Mouse (Mus musculus) embryonic facial prominence, embryonic 14.5 days (tissue): ENCODE data around the gene Wnt2b. TPM values are rescaled to one million over a fixed set of nuclear protein-coding genes. Genes with fewer than 3 reads are reported as not detected.

Source experiments
- ATAC-seq: fragments of 200-750 bp; cut with Nextera tagmentation; 2 replicates; pipeline ENCODE4 v1.8.0; 2017; ENCODE audit warnings: low read depth, moderate number of reproducible peaks, moderate TSS enrichment
- DNase-seq: peaks from one replicate; pipeline ENCODE4 v3.0.0-alpha.2; 2015; ENCODE audit warnings: low spot score
- H3K27ac ChIP-seq: fragments of 300-500 bp; sonication (generic); replicated peaks from 2 replicates; pipeline ENCODE4 v1.5.1; 2014; ENCODE audit warnings: low read depth, mild to moderate bottlenecking, low read length, moderate library complexity
- H3K27me3 ChIP-seq: fragments of 300-500 bp; sonication (generic); replicated peaks from 2 replicates; pipeline ENCODE4 v1.6.1; 2014; ENCODE audit warnings: low read length; ENCODE audit not compliant: control insufficient read depth, insufficient read depth
- H3K36me3 ChIP-seq: fragments of 300-500 bp; sonication (generic); 2 replicates; pipeline ENCODE4 v1.6.1; 2014; ENCODE audit warnings: low read length, mixed read lengths; ENCODE audit not compliant: control insufficient read depth, insufficient read depth
- H3K4me1 ChIP-seq: fragments of 300-500 bp; sonication (generic); 2 replicates; pipeline ENCODE4 v1.6.1; 2014; ENCODE audit warnings: antibody characterized with exemption, low read length; ENCODE audit not compliant: control insufficient read depth, insufficient read depth
- H3K4me2 ChIP-seq: fragments of 300-500 bp; sonication (generic); 2 replicates; pipeline ENCODE4 v1.6.1; 2014; ENCODE audit warnings: low read depth, mild to moderate bottlenecking, low read length, moderate library complexity, mixed read lengths
- H3K4me3 ChIP-seq: fragments of 300-500 bp; sonication (generic); 2 replicates; pipeline ENCODE4 v1.5.1; 2014; ENCODE audit warnings: low read depth, mild to moderate bottlenecking, low read length
- H3K9ac ChIP-seq: fragments of 300-500 bp; sonication (generic); 2 replicates; pipeline ENCODE4 v1.6.1; 2014; ENCODE audit warnings: low read depth, mild to moderate bottlenecking, low read length, moderate library complexity, mixed read lengths
- H3K9me3 ChIP-seq: fragments of 300-500 bp; sonication (generic); 2 replicates; pipeline ENCODE4 v1.6.1; 2016; ENCODE audit warnings: low read length; ENCODE audit not compliant: control insufficient read depth
- WGBS: fragments of 180-500 bp; shearing (Covaris S2); extraction: QIAGEN DNeasy Blood & Tissue Kit; methylation state at CpG from one replicate; pipeline ENCODE4 v1.1.7; 2014; 5-methylcytosine and 5-hydroxymethylcytosine counted together
- polyA plus RNA-seq: library from polyadenylated mRNA; unstranded; fragments of >200 nt; fragmentation: Nextera tagmentation; extraction: Ambion mirVana; gene quantifications from 2 replicates; pipeline ENCODE4 v1.2.1, GENCODE M21; 2014

The Wnt2b gene
- polyA plus RNA-seq, 1 experiment from 2014 or later = 1.3 TPM

DNA sequence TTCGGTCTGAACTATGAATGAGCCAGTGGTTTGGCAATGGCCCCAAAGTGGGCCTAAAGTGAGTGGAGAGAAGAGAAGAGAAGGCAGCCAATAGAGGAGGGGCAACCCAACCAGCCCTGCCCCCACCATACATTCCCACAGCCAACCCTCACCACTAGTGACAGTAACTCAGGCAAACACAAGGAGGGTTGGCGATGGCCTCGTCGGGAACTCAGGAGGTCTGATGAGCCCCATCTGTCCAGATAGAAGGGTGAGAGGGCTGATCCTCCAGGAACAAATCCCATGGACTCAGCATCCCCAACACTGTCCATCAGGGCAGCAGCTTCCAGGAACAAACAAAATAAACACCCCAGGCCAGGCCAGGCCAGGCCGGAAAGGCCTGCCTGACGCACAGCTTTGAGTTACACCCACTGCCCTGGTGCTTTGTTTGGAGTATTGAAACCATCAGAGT lies 5.6 kb downstream of the Wnt2b start:
- DNase-seq (no peak), ATAC-seq (0 out of 2 replicates have a peak, but pooled peaks have one; percentile 24)
- peaks cover 27% of the 10 kb centered on the region for H3K36me3 ChIP-seq
- no peak overlapping the region for H3K9ac ChIP-seq
- no peak overlapping the region for H3K4me3 ChIP-seq
- no peaks in the 10 kb centered on the region for H3K9me3 ChIP-seq
- WGBS = 70% methylated on average over 6 of the region's 6 CpGs
- H3K27ac ChIP-seq = 0 out of 2 replicates have a peak overlapping the region, but pooled peaks have one; percentile 3
- H3K4me2 ChIP-seq = no peak overlapping the region
- peaks cover 4% of the 10 kb centered on the region; the same call in 1 of the 2 replicates for H3K4me1 ChIP-seq
- H3K27me3 ChIP-seq = peaks cover 22% of the 10 kb centered on the region; the same call in 1 of the 2 replicates

DNA sequence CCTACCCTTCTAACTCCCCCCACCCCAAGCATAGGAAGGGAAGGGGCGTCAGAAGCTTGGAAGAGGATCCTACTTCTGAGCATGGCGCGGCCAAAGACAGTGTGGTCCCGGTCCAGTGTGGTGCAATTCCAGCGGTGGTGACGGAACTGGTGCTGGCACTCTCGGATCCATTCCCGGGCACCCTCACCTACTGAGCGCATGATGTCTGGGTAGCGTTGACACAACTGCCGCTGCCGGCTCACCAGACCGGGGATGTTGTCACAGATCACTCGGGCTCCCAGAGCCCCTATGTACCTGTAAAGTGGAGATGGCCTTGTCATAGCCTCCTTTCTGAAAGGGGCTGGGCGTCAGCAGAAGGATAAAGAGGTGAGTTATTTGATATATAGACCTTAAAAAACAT lies 7.2 kb downstream of the Wnt2b start:
- Histone ChIP-seq H3K27me3 (0 out of 2 replicates have a peak, but pooled peaks cover 6% of the 10 kb centered on the region), H3K4me1 (peaks cover 4% of the 10 kb centered on the region; the same call in 1 of the 2 replicates), H3K4me2 (no peak overlapping the region), H3K9ac (no peak overlapping the region), H3K4me3 (no peak overlapping the region), H3K27ac (no peak overlapping the region), H3K36me3 (peaks cover 41% of the 10 kb centered on the region), H3K9me3 (no peaks in the 10 kb centered on the region)
- ATAC-seq = no peak
- no peak for DNase-seq
- WGBS = 96% methylated on average over 15 of the region's 15 CpGs

DNA sequence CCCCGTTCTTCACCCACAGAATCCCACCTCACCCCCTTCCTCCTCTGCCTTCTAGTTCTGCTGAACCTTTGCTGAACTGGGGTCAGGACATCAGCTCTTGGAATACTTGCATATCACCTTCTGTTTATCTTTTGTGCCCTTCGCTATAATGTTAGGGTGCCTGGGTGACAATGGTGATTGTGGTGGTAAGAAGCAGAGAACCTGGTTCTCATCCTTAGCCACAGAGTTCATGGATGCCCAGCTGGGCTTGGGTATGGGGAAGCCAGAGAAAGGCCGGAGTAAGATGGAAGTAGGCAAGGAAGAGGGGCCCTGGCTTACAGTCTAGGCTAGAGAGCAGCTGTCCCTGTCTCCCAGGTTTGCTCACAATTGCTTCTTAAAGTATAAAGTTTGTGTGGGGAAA lies 7.6 kb downstream of the Wnt2b start:
- Histone ChIP-seq H3K27ac (no peak overlapping the region), H3K4me2 (no peak overlapping the region), H3K27me3 (0 out of 2 replicates have a peak, but pooled peaks cover 4% of the 10 kb centered on the region), H3K9me3 (no peaks in the 10 kb centered on the region), H3K9ac (no peak overlapping the region), H3K4me3 (no peak overlapping the region), H3K4me1 (peaks cover 4% of the 10 kb centered on the region; the same call in 1 of the 2 replicates), H3K36me3 (peaks cover 41% of the 10 kb centered on the region)
- ATAC-seq (no peak), DNase-seq (no peak)
- WGBS = 96% methylated on average over 3 of the region's 3 CpGs

DNA sequence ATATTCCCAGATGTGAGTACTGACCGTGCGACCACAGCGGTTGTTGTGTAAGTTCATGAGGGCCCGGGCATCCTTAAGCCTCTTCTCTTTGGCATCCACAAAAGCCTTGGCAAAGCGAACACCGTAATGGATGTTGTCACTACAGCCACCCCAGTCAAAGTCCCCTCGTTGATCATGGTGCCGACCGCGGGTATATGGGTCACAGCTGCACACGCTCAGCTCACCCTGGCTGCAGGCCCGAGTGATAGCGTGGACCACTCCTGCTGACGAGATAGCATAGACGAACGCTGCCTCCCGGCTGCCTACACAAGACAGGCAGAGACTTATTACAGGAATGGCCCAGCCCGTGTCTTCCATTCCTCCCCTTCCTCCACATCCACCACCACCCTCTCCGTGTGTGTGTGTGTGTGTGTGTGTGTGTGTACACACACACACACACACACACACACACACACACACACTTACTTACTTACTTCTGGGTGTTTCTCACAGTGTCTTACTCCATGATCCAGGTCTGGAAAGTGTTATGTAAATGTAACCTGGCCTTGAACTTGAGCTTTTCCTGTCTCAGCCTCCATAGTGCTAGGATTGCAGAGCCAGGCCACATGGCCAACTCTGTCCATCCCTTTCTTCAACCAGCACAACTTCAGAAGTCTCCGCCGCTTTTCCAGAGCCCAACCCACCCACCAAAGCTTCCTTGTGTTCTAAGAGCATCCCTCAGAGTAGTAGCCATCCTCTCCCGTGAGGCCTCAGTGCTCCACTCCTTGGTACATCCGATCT lies 8.6 kb downstream of the Wnt2b start:
- peaks cover 50% of the 10 kb centered on the region for H3K36me3 ChIP-seq
- no peak for DNase-seq
- no peak overlapping the region for H3K9ac ChIP-seq
- WGBS = 95% methylated on average over 23 of the region's 23 CpGs
- H3K27me3 ChIP-seq = no peaks in the 10 kb centered on the region
- no peak overlapping the region for H3K4me2 ChIP-seq
- no peak overlapping the region for H3K27ac ChIP-seq
- H3K4me3 ChIP-seq = no peak overlapping the region
- no peaks in the 10 kb centered on the region for H3K9me3 ChIP-seq
- peaks cover 4% of the 10 kb centered on the region; the same call in 1 of the 2 replicates for H3K4me1 ChIP-seq
- no peak for ATAC-seq

DNA sequence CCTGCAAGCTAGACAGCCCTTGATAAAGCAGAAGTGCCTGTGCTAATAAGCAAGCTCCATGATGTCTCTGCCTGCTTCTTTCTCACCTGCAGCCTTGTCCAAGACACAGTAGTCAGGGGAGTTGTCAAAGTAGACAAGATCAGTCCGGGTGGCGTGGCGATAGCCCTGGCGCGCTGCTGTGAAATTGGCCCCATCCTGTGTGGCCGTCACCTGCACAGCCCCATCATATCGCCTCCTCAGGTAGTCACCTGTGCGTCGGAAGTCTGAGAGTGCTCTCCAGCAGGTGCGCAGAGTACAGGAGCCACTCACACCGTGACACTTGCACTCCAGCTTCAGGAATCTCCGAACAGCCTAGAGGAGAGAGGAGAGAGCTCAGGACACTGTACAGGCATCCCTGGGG lies 10.8 kb downstream of the Wnt2b start:
- Histone ChIP-seq H3K4me1 (peaks cover 4% of the 10 kb centered on the region; the same call in 1 of the 2 replicates), H3K36me3 (peaks cover 67% of the 10 kb centered on the region)
- WGBS = 92% methylated on average over 12 of the region's 12 CpGs

DNA sequence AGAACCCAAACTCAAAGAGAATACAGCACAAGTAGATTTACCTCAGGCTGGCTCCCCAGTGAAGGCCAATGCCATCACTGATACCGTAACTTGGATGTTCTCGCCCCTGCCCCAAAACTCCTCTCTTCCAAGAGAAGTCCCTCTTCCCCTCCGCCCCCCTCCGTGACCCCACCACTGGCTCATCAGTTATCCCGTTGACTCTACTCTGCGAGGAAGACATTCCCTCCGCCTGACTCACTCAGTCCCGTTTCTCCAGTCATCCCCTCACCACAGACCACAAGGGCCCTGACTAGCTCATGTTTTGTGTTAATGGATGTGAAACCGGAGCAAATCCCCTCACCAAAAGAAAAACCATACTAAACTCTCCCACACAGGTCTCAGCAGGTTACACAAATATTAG lies 16.8 kb downstream of the Wnt2b start:
- 57% methylated on average over 9 of the region's 9 CpGs for WGBS
- Histone ChIP-seq H3K27me3 (no peaks in the 10 kb centered on the region), H3K9ac (no peak overlapping the region), H3K9me3 (no peaks in the 10 kb centered on the region), H3K4me1 (peaks cover 13% of the 10 kb centered on the region; the same call in 1 of the 2 replicates), H3K36me3 (peaks cover 37% of the 10 kb centered on the region), H3K27ac (no peak overlapping the region), H3K4me3 (no peak overlapping the region), H3K4me2 (no peak overlapping the region)
- DNase-seq = no peak
- ATAC-seq = peak; percentile 31; the same call in 1 of the 2 replicates

More for the DNA sequence above, 10.8 kb downstream of the Wnt2b start:
- Histone ChIP-seq H3K4me2 (no peak overlapping the region), H3K4me3 (no peak overlapping the region), H3K9me3 (no peaks in the 10 kb centered on the region), H3K9ac (no peak overlapping the region), H3K27ac (no peak overlapping the region), H3K27me3 (no peaks in the 10 kb centered on the region)
- DNase-seq = no peak
- ATAC-seq = no peak

DNA sequence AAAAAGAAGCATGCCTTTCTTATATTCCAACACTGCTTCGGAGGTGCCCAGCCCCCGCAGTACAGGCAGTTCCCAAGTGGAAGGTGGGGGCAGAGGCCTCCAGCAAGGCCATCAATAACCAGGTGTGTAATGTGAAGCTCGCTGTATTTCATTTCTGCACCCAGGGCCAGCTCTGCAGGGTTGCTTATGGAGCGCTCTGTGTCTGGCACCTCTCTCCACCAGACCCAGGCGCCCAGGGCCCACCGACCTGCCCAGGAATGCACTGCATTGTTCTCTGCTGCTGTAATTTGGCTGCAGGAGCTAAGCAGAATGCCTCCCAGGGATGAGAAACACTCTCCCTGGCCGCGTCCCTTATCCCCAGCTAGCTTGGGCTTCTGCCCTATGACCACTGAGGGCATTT lies 18.4 kb downstream of the Wnt2b start:
- DNase-seq = no peak
- 45% methylated on average over 8 of the region's 8 CpGs for WGBS
- ATAC-seq = peak; percentile 47; the same call in 1 of the 2 replicates

DNA sequence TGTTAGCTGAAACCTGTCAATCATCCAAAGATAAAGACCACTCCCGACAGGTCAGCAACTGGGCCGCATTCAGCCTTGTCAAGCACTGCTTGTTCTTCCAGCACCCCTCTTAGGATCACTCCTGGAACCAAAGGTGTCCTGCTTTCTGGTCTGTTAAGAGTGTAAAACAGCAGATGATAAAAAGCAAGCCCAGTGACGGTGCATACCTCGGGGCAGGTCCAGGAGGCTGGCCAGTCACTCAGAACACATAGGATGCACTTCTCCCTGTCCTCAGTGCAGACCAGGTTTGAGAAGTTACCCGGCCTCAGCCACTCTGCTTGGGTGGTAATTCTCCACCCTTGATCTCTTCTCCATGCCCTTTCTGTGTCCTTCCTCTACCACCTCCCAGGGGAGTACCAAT lies 19.0 kb downstream of the Wnt2b start:
- DNase-seq (no peak), ATAC-seq (no peak)
- peaks cover 24% of the 10 kb centered on the region for H3K36me3 ChIP-seq
- peaks cover 13% of the 10 kb centered on the region; the same call in 1 of the 2 replicates for H3K4me1 ChIP-seq
- no peaks in the 10 kb centered on the region for H3K27me3 ChIP-seq
- no peaks in the 10 kb centered on the region for H3K9me3 ChIP-seq
- WGBS = 38% methylated on average over 5 of the region's 5 CpGs
- H3K9ac ChIP-seq = no peak overlapping the region
- H3K27ac ChIP-seq = no peak overlapping the region
- no peak overlapping the region for H3K4me3 ChIP-seq
- H3K4me2 ChIP-seq = no peak overlapping the region

More for the DNA sequence above, 18.4 kb downstream of the Wnt2b start:
- Histone ChIP-seq H3K36me3 (peaks cover 28% of the 10 kb centered on the region), H3K27me3 (no peaks in the 10 kb centered on the region), H3K27ac (no peak overlapping the region), H3K4me3 (no peak overlapping the region), H3K9ac (no peak overlapping the region), H3K9me3 (no peaks in the 10 kb centered on the region), H3K4me1 (peaks cover 13% of the 10 kb centered on the region; the same call in 1 of the 2 replicates), H3K4me2 (no peak overlapping the region)
